Mouse (Mus musculus) left cerebral cortex, postnatal 14 days (tissue): ENCODE results near the gene Kcnk2. TPM values are rescaled to one million over a fixed set of nuclear protein-coding genes. Genes with fewer than 3 reads are reported as not detected.
"Not testable (repeated sequence)": the region's sequence is repeated elsewhere in the genome, so short reads cannot be mapped to it uniquely, and the experiment has no call there.

ENCODE experiments used
- DNase-seq, 2 experiments: peaks; one replicate each; pipeline ENCODE4 v3.0.0; 2021 to 2022; ENCODE audit warnings: low spot score in 2 of 2, mixed read lengths in 1 of 2
- intact Hi-C: fragments of 180-260 bp; cut with DNase I; formaldehyde crosslinking; loops from one replicate; pipeline ENCODE4 v1.15.1; 2025
- total RNA-seq, 2 experiments: library from RNA; stranded (reverse); gene quantifications; 2 replicates each; pipeline ENCODE4 v1.2.3; 2021

Gene Kcnk2
- total RNA-seq, 2 experiments from 2014 or later: 65.0 to 65.7 TPM

DNA sequence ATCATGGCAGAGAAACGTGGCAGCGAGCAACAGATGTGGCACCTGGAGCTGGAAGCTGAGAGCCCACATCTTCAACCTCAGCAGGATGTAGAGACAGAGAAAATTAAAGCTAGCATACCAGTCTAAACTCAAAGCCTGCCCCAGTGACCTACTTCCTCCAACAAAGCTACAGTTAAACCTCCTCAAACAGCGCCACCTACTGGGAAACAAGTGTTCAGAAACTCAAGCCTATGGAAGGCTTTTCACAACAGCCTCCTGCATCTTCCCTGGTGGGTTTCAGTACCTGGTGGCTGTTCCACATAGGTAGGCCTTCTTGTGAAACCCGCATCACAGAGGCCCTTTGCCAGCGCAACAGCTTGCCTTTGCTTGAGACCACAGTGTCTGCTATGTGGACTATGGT lies 52.9 kb downstream of the Kcnk2 start:
- DNase-seq: no peak
- intact Hi-C loops: loop anchor here (10.0 kb wide), 1 partner anchor 114 kb away; no protein-coding TSS in a partner anchor

DNA sequence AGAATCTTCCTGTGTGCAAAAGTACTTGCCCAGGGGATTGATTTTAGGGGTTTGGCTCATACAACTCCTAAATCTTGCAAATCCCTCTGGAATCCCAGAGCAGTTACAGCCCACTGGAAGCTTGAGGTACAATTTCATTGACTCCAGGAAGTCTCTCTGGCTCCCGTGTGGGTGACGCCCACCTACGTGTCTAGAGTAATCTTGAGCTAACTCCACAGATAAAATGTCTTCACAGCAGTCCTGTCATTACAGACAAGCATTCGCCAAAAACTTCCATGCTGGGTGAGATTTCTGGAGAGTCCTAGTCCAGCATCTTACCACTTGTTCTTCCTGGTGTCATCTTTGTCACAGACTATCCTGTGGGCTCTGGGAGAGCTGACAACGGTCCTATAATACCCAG lies 56.9 kb downstream of the Kcnk2 start:
- intact Hi-C loops: loop anchor here (10.0 kb wide), 1 partner anchor 110 kb away; no protein-coding TSS in a partner anchor
- peak in 1 of 2 experiments; percentile 7 for DNase-seq

DNA sequence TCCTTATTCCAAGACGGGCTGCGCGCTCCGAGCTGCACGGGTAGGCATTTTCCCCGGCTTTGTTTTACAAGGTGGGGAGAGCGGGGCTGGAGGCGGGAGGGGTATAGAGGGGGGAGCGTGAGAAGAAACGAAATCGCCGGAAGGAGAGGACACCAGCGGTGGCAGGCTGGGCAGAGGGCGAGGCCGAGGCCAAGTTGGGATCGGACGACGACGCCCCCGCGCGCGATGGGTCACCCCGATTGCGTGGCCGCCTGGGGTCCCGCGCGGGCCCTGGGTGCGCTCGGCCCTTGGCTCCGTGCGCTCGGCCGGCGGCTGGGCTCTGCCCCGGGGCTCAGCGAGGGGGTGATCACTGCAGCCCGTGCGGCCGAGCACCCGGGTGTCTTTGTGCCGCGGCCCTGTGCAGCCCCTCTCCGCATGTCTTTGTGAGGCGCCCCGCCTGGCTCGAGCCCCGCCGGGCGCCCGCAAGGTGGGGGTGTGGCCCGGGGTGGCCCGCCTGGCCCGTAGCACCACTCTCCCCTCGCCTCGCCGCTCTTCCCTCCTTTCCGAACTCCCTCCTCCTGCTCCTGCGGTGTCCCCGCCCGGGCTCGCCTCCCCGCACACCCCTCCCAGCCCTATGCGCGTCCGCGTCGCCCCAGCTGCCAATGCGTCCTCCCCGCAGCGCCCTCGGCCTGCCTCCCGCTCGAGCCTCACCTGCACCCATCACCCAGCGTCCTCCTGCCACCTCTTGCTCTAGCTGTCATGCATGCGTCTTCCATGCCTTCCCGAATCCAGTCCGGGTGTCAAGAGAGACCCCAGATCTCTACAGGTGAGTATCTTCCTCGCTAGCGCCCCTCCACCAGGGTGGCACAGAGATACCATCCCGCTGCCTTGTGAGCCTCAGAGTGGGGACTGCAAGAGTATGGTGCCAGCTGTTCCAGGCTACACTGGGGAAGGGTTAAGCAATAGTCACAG lies 58.5 kb downstream of the Kcnk2 start:
- intact Hi-C loops: loop anchor here (5.0 to 10.0 kb wide), 2 partner anchors 109 to 316 kb away; no protein-coding TSS in a partner anchor
- DNase-seq: peak; percentile 31 to 54

DNA sequence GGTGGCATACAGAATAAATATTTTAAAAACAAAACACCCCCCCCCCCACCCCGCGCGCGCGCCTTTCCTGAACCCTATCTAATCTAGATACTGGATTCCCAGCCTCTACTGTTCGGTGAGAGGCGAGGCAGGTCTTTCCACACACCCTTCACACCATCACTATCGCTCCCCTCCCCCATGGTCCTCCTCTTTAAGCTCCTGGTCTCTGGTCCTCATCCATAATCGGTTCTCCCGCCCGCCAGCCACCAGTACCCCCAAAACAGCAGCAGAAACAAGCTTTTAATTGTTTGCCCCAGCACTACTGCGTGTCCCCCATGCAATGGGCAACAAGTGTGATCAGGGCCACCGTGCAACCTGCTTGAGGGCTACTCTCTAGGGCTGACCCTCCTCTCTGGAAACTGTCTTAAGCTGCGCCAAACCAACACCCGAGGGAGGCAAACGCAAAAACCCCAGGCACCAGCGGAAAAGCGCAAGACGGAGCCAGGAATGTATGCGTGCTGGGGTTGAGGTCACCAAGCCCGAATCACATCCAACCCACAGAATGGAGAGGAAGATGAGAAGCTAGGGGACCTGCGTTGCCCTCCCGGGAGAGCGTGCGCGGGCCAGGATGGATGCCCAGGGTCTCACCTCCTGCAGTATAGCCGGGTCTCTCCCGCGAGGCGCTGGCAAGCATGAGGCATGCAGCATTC lies 59.5 kb downstream of the Kcnk2 start:
- DNase-seq: peak; percentile 19 to 41
- intact Hi-C loops: loop anchor here (5.0 to 10.0 kb wide), 2 partner anchors 108 to 315 kb away; no protein-coding TSS in a partner anchor

DNA sequence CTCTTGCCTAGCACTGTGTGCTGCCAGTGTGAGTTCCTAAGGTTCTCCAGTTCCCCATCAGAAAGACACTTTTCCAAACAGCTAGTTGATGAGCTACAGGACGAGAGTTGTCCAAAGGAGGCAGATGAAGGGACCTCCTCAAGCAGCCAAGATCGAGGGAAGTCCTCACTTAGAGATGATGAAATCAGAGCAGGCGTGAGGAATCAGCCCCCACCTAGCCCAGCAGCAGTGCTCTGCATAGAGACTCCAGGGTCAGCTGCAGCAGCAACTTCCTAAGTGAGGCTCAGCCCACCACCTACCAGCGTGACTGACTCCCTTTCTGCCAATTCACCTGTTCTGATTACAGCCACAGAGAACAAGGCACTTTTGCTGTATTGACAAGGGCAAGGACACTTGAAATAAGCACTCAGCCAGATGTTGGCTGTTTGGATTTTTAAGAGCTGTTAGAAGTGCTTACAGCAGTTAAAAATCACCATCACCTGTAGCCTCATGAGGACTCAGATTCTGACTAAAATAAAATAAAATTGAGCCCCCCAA lies 60.6 kb downstream of the Kcnk2 start:
- intact Hi-C loops: loop anchor here (5.0 to 10.0 kb wide), 2 partner anchors 107 to 314 kb away; no protein-coding TSS in a partner anchor
- peak in 1 of 2 experiments; percentile 6 for DNase-seq

DNA sequence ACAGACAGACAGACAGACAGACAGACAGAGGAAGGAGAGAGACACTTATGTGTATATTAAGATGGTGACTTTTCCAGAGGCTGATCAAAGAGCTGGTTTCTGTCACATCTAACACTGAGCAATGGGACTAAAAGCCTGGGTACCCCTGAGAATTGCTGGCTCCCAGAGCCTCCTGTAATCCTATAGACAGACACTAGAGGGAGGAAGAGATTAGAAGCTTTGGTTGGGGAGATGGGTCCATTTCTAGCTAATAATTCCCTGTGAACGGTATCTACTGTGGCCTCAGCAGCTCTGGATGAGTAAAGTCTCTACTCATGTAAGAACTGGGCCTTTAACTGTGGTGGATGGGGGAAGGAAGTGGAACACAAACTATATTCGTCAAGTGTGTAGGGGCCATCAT lies 86.2 kb downstream of the Kcnk2 start:
- intact Hi-C loops: no loop called here
- DNase-seq: no peak

DNA sequence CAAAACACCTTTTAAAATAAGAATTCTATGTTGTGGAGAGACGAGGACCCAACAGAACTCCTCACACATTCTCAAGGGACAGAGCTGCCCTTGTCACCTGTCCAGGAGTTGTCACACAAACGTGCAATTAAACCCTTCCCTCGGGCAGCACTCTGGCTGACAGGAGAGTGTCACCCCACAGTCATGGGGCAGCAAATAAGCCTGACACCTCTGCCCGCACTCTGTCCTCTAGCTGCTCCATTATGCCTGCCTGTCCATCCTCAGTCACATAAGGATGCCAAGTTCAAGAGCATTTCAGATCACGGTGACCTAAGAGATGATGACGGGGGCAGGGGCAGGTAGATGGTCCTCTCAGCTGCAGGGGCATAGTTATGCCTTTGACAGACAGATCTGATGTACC lies 87.6 kb downstream of the Kcnk2 start:
- intact Hi-C loops: no loop called here

DNA sequence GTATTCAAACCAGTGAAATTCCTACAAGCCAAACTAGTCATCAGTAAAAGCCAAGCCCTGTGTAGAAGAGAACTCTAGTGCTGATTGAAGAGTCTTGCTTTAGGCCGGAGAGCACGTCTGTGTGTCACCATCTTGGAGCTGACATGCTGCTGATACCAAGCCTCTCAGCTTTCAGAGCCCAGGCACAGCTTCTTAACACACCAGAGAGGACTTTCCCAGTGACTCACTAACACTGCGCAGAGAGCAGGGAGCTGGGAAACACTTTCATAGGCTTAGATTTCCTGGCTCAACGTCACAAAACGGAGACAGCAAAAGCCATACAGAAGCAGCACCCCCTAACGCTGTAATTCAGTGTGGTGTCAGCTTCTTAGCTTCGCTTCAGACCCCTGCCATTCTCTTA lies 88.3 kb downstream of the Kcnk2 start:
- intact Hi-C loops: no loop called here
- DNase-seq: no peak

More for the DNA sequence above, 87.6 kb downstream of the Kcnk2 start:
- no peak for DNase-seq

DNA sequence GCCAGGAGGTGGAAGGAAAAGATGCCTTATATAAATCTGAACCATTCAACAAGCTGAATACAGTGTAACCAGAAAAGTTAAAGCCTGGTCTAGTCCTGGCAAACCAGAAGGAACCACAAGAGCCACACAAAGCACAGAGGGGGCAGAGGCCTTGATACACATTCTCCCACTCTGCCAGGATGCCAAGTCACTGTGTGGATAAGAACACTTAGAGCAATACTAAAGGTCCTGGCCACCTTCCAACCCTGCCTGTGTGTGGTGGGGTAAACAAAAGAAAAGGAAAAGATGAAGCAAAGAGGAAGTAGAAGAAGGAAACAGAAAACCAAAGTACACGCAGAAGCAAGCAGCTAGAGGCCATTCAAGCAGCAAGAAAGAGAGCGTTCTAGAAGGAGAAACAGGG lies 91.9 kb downstream of the Kcnk2 start:
- intact Hi-C loops: no loop called here
- DNase-seq: no peak

DNA sequence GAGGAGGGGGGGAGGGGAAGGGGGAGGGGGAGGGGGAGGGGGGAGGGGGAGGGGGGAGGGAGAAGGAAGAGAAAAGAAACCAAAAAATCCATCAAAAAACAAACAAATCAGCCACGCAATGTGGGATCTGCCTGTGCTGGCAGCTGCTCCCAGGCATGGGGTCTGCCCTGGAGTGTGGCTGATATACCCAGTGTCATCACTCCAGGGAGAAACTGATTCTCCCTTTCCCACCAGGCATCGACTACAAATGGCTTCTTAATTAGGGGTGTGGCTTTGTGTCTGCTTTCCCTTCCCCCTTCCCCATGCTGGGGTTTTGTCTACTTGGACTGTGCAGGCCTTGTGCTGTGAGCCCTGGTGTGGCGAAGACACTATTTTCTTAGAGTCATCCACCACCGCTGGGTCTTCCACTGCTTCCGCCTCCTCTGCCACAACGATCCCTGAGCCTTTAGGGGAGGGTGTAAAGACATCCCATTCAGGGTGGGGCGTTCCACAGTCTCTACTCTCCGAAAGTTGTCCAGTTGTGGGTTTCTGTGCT lies 97.0 kb downstream of the Kcnk2 start:
- no peak for DNase-seq
- intact Hi-C loops: no loop called here

DNA sequence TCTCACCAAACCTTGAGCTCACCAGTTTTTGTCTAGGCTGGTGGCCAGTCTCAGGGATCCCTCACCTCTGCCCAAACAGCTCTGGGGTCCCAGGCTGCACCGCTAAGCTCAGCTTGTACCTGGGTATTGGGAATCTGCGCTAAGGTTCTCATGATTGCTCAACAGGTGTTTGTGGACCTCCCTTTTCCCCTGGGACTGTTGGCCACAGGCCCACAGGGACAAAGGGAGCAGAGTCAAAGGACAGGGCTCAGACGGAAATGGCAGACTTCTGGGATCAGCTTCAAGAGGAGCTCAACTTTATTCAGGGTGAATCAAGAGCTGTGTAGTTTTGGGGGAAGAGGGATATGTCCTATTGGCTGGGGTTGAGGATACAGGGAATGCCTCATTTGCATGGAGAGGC lies 99.1 kb downstream of the Kcnk2 start:
- DNase-seq: no peak
- intact Hi-C loops: no loop called here

DNA sequence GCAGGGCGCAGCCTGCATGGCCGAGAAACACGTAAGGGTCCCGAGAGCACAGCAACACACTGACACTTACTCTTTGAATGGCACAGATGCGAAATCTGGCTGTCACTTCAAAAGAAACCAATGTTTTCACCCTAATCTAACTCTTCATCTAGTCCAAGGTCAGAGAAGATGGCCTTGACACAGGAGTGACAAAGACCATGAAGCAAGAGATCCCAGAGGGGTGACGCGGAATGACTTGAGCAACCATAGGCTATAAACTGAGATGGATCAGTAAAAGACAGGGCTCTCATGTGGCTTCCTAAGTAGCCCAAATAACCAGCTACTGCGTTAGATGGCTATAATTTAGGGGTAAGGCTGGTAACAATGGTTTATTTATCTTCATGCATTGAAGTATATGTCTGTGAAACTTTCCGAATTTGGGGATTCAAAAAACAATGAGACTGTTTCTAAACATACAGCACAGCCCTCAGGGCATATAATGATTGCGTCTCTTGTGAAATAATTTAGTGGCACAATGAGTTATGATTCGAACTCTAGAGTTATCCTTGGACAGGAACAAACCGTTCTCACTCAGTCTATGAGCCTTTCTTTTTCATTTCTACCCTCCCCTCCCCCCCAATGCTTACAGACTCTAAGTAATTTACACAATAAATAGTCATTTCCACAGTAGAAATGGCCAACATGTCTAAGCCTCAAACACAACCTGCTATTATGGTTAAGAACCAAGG lies 108.2 kb downstream of the Kcnk2 start:
- no peak for DNase-seq
- intact Hi-C loops: no loop called here

DNA sequence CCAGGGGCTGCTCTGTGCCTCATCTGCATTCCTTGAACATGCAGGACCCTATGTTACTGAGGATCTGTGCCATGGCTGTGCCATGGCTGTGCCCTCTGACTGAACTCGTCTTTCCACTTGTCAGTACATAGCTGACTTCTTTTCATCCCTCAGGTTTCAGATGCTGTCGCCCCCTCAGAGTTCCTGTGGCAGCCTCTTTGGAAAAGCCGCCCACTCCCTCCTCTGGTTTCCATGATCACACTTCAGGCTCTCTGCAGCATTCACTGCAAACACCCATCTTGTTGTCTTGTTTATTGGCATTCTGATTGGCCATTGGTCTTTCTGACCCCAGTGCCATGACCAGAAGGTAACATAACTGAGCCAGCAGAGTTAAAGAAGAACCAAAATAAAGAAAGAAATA lies 111.2 kb downstream of the Kcnk2 start:
- peak; percentile 54 to 68 for DNase-seq
- intact Hi-C loops: no loop called here

DNA sequence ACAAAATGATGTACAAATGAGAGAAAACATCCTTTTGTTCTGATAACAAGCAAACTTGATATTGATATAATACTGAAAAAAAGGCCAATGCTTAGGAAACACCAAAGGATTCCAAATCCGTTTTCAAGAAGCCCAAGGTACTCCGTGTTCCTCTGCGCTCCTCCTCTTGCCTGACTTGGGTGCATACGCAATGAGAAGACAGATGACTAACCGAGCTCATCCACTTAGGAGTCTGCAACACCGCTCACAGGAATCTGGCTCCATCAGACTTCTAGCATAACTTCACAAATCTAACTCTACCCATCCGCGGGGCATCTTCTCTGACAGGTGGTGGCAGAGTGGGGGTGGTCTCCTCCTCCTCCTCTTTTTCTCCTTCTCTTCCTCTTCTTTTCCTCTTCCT lies 113.1 kb downstream of the Kcnk2 start:
- intact Hi-C loops: no loop called here

DNA sequence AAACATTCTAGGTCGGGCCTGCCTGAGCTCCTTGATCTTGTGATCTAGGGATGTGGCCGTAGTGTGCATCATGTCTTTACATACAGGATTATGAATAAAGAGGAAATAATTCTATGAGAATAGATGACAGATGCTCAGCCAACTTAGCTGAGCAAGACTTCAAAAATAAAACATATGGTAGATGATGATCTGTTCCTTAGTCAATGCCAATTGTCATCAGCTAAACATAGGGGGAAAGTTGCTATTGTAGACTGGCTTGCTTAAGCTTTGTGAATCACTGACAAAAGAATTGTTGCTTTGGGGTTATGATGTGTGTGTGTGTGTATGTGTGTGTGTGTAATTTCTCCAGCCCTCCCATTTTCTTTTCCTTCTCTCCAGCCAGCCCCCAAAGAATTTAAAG lies 129.8 kb downstream of the Kcnk2 start:
- intact Hi-C loops: no loop called here
- no peak for DNase-seq

More for the DNA sequence above, 113.1 kb downstream of the Kcnk2 start:
- DNase-seq: no peak

DNA sequence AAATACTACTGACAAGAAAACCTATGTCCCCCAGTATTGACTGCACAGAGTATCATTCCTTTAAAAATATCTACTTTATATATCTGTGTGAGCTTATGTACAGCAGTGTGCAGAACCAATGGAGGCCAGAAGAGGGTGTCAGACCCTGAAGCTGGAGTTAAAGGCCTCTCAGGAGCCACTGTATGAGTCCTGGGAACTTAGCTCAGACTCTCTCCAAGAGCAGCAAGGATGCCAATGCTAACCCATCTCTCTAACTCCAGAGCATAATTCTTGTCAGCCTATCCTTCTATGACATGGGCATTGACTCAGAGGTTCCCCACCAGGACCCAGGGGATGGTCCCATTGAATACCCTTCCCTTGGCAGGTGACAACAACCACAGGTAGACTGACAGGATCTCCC lies 148.4 kb downstream of the Kcnk2 start:
- no peak for DNase-seq
- intact Hi-C loops: loop anchor here (5.0 kb wide), 1 partner anchor 379 kb away; no protein-coding TSS in a partner anchor

DNA sequence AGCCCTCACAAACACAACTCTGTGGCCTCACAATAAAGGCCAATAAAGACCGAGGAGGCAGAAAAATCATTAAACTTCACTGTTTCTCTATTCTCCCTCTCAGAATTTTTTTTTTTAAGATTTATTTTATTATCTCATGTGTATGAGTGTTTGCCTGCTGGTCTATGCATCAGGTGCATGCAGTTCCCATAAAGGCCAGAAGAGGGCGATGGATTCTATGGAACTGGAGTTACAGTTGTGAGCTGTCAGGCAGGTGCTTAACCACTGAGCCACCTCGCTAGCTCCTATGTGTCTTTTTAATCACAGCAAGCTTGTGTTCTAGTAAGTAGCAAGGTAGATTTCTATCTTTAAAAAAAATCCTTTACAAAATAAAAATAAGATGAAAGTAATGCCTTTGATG lies 148.9 kb downstream of the Kcnk2 start:
- DNase-seq: peak; percentile 39 to 66
- intact Hi-C loops: loop anchor here (5.0 kb wide), 1 partner anchor 379 kb away; no protein-coding TSS in a partner anchor

DNA sequence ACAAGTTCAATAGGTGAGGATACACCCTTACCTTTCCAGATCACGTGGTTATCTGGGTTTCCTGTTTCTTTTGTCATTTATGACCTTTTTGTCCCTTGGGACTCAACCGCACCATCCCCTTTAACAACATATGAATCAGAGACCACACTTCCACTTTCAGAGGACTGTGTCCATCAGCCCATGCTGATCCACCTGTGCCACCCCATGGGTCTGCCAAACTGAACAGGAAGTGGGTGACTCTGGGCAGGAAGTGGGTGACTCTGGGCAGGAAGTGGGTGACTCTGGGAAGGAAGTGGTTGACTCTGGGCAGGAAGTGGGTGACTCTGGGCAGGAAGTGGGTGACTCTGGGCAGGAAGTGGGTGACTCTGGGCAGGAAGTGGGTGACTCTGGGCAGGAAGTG lies 158.9 kb downstream of the Kcnk2 start:
- intact Hi-C loops, DNase-seq: not testable (repeated sequence)

DNA sequence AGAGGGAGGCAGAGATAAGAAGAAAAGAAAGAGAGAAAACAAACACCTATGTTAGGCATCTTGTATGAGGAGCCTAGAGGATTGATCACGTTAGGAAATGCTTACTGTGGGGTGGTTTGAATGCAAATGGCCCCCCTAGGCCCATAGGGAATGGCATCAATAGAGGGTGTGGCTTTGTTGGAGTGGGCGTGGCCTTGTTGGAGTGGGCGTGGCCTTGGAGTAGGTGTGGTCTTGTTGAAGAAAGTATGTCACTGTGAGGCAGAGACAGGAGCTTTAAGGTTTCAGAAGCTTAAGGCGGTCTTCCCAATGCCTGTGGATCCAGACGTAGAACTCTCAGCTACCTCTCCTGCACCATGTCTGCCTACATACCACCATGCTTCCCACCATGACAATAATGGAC lies 166.8 kb downstream of the Kcnk2 start:
- intact Hi-C loops: loop anchor here (10.0 kb wide), 1 partner anchor 110 kb away; no protein-coding TSS in a partner anchor
- no peak for DNase-seq
